Mouse (Mus musculus) CH12.LX (cell line): ENCODE measurements around the gene Olfr314.
A peak's percentile ranks its signal among the peaks of the same experiment; 100 is the strongest.

Experiments
- CTCF ChIP-seq, 2 experiments: IDR thresholded peaks in 1 of 2; conservative IDR thresholded peaks in 1 of 2; 2 replicates each; pipeline ENCODE4 v1.5.1; 2011 to 2012; ENCODE audit warnings: low read depth in 2 of 2, low read length in 2 of 2, improper control_type of control experiment in 1 of 2, inconsistent platforms in 1 of 2, mild to moderate bottlenecking in 1 of 2, moderate library complexity in 1 of 2
- EP300 ChIP-seq: IDR thresholded peaks from 2 replicates; pipeline ENCODE4 v1.6.1; 2011; ENCODE audit warnings: low read length, improper control_type of control experiment
- JUND ChIP-seq: conservative IDR thresholded peaks from 2 replicates; pipeline ENCODE4 v1.6.1; 2011; ENCODE audit warnings: low read depth, low read length, improper control_type of control experiment
- MAFK ChIP-seq: IDR thresholded peaks from 2 replicates; pipeline ENCODE4 v1.6.1; 2011; ENCODE audit warnings: low read length, improper control_type of control experiment; ENCODE audit not compliant: insufficient replicate concordance
- MAX ChIP-seq: IDR thresholded peaks from 2 replicates; pipeline ENCODE4 v1.6.1; 2011; ENCODE audit warnings: low read length, improper control_type of control experiment
- POLR2A ChIP-seq: IDR thresholded peaks from 2 replicates; pipeline ENCODE4 v1.6.1; 2011; ENCODE audit warnings: low read depth, mild to moderate bottlenecking, improper control_type of control experiment, low read length
- SMC3 ChIP-seq: IDR thresholded peaks from 2 replicates; pipeline ENCODE4 v1.6.1; 2011; ENCODE audit warnings: low read depth, low read length, improper control_type of control experiment
- TCF12 ChIP-seq: IDR thresholded peaks from 2 replicates; pipeline ENCODE4 v1.6.1; 2014; ENCODE audit warnings: low read depth, mild to moderate bottlenecking, inconsistent platforms, low read length, improper control_type of control experiment
- ZNF384 ChIP-seq: IDR thresholded peaks from 2 replicates; pipeline ENCODE4 v1.6.1; 2012; ENCODE audit warnings: low read depth, low read length, improper control_type of control experiment, inconsistent platforms

DNA sequence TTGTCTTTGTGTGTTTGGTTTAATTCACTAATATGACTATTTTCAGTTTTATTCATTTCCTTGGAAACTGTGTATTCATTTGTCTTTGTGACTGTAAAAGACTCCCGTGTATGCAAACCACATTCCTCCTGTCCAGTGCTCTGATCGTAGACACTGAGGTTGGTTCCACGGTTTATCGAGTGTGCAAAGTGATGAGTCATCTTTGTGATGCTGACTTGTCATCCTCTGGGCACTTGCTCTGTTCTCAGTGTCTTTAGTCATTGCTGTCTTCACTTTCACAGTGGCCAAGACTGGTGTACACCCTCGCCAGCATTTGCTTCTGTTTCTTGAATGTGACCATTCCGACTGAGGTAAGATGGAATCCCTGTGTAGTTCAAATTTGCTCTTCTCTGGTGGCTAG, 7.9 kb downstream of the Olfr314 start:
- TF ChIP-seq MAX: no peak
- TF ChIP-seq POLR2A: no peak
- TF ChIP-seq MAFK: peak; percentile 97
- no peak for TF ChIP-seq CTCF (conservative IDR thresholded peaks at IDR 0.05 in 1 of 2, IDR thresholded peaks at IDR 0.05 in 1 of 2; ENCODE audit: low read depth in 2 of 2, low read length in 2 of 2)
- TF ChIP-seq JUND: peak; percentile 86
- TF ChIP-seq ZNF384: no peak
- no peak; the same call in 1 of the 2 replicates for TF ChIP-seq EP300
- TF ChIP-seq SMC3: no peak
- no peak for TF ChIP-seq TCF12
